Mouse (Mus musculus): ENCODE data around the gene Prss16.

Prss16 gene

DNA sequence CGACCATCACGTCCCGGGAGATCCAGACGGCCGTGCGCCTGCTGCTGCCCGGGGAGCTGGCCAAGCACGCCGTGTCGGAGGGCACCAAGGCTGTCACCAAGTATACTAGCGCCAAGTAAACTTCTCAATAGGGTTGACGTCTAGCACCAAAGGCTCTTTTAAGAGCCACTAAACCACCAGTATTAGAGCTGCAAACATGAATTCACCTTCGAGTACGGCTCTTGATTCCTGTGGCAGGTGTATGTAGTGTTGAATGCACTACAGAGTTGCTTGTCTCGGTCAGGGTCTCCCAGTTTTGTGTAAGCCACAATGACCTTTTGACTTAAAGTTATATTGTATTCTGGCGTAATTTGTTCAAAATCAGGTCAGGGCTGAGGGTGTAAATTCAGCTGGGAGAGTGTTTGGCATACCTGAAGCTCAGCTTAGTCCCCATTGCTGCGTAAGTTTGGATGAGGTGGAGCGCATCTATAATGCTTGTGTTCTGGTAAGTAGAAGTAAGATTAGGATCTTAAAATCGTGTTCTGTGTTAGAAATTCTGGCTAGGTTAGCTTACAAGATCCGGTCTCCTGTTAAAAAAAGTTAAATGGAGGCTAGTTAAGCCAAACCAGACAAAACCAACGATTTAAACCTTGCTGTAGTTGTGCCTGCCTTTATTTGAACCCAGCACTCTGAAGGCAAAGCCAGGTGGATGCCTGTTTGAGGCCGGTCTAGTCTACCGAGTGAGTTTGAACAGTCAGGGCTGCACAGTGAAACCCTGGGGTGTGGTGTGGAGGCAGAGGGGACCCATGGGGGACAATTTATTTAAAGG is 26.8 kb upstream of the Prss16 start:
- DNase-seq (ENCODE audit: extremely low spot score, low spot score), result peak; percentile 63

DNA sequence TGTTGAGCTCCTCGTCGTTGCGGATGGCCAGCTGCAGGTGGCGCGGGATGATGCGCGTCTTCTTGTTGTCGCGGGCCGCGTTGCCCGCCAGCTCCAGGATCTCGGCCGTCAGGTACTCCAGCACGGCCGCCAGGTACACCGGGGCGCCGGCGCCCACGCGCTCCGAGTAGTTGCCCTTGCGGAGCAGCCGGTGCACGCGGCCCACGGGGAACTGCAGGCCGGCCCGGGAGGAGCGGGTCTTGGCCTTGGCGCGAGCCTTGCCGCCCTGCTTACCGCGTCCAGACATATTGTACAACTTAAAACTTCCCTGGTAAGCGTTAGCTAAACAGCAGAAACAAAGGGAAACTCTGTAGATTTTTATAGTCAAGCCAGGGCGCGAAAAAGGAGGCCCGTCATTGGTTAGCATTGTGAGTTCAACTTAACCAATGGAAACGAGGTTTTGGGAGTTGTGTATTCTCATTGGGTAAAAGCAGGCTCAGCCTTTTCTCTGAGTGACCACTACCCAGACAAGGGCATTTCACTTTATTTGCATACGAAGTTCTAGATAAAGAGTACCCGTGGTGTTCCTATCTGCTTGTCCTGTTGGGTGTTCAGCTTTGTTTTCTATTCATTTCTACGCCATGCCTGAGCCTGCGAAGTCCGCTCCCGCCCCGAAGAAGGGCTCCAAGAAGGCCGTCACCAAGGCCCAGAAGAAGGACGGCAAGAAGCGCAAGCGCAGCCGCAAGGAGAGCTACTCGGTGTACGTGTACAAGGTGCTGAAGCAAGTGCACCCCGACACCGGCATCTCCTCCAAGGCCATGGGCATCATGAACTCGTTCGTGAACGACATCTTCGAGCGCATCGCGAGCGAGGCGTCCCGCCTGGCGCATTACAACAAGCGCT is 26.0 kb upstream of the Prss16 start, which contains the start of the genes Hist1h2ah and Hist1h2bk:
TSS of gene Hist1h2ah (minus strand) at position 302 of the 882 bp plus-strand sequence.
TSS of gene Hist1h2bk (plus strand) at position 604 of the 882 bp plus-strand sequence.
- peak; percentile 82 for DNase-seq (ENCODE audit: extremely low spot score, low spot score)

DNA sequence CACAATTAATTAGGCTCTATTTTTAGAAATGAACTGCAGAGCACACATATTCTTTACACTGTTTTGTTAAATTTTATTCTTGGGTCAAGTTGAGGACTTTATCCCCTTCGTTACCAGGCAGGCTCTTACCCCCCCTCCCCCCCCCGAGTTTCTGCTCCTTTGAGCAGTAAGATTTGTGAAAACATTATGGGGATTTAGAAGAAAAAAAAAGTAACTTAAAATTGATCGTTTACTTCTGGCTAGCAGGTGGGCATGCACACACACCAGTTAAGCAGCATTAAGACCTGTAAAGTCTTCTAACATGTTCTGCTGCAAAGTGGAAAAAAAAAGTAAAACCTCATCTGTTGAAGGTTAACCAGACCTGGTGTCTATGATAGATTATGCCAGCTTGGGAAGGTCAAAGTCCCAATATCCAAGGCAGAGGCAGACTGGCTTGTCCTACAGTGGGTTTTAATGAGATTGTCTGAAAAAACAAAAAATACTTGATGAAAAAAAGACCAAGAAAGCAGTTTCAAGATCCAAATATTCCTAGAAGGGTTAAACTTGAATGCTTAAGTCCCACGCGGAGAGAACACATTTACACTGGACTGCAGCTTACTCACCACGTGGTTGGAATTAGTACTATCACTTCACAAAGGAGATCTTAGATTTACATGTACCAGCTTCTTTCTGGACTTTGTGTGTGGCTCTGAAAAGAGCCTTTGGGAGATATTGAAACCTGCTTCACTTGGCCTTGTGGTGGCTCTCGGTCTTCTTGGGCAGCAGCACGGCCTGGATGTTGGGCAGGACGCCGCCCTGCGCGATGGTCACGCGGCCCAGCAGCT is 25.1 kb upstream of the Prss16 start:
- DNase-seq (ENCODE audit: extremely low spot score, low spot score), result no peak

DNA sequence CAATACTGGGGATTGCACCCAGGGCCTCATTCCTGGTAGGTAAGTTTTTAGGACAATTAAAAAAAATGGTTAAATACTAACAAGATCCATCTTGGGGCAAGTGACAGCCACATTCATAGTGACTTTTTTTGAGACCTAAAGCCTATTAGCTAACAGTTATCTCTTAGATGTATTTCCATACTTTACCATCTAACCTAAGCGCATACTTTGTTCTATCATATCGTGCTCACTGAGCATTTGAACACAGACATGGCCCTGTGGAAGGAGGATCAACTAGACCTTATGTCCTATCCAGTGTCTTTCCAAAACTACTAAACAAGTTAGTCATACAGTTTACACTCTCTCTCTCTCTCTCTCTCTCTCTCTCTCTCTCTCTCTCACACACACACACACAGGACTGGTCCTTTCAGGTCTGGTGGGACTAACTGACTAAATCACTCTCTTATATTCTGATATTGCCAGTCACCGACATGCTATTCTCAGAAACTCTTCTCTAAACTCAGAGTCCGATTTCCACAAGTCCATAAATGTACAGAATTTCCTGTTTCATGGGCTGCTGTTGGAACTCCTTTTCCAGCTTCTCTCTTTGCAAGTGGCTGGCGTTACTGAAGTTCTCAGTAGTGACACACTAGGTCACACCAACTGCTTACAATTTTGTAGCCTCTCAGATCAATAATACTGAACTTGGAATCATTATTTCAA is 24.4 kb upstream of the Prss16 start:
- DNase-seq (ENCODE audit: extremely low spot score, low spot score), result no peak

DNA sequence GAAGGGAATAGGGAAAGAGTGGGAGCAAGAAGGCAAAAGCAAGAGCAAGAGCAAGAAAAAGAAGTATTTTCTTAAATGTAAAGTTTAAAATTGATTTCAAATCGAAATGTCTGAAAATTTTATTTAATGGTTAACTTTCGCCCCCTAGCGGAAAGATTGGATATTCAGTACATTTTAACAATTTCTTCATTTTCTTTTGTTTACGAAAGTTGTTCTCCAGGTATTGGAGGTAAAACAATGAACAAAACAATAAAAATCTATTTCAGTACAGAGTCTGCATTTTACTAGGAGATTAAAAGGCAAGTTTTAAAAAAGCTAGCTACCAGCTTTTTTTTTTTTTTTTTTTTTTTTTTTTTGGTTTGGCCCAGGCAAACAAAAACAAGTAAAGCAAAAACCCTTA is 21.0 kb upstream of the Prss16 start:
- no peak for DNase-seq (ENCODE audit: extremely low spot score, low spot score)

DNA sequence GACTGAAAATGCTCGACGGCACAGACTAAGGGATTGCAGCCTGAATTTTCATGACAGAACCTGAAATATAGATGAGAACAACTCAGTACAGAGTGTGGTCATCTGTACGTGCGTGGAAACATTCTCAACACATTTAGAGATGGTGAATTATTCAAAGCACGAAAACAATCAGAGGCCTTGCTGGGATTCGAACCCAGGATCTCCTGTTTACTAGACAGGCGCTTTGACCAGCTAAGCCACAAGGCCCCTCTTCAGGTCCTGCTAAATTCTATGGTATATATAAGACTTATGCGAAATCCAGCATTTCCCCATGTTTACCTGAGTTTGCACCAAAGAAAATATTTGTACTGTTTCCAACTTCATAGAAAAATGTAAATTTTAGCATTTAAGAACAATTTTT is 20.4 kb upstream of the Prss16 start:
- DNase-seq (ENCODE audit: extremely low spot score, low spot score), result no peak

DNA sequence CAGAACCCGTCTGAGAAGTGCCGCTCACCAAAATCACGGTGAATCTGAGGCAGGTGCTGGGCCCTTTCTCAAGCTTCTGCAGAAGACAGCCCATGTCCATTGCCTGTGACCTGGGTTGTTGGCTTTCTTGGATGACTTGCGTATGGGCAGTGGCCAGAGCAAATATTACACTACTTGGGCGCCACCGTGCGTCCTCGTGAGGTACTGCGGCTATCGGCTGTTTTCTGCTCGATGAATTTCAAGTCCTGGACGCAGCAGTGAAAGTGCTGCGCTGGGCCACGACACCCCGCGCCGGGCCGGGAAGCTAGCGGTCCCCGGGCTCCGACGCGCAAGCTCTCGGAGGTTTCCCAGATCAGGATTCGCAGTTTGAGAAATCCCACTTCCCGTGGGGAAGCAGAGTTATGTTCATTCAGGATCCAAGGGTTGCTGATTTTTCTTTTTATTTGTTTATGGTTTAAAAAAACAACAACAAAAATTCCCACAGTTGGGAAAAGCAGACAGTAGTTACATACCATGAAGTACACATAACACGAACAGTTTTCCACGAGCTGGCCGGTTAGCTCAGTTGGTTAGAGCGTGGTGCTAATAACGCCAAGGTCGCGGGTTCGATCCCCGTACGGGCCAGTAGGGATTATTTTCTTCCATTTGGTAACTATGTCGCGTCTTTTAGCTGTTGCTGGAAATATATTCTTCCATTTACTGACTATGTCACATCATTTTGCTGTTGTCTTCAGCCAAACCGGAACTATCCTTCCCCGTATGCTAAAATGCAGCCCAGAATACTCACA is 19.3 kb upstream of the Prss16 start:
- peak; percentile 97 for DNase-seq (ENCODE audit: extremely low spot score, low spot score)

DNA sequence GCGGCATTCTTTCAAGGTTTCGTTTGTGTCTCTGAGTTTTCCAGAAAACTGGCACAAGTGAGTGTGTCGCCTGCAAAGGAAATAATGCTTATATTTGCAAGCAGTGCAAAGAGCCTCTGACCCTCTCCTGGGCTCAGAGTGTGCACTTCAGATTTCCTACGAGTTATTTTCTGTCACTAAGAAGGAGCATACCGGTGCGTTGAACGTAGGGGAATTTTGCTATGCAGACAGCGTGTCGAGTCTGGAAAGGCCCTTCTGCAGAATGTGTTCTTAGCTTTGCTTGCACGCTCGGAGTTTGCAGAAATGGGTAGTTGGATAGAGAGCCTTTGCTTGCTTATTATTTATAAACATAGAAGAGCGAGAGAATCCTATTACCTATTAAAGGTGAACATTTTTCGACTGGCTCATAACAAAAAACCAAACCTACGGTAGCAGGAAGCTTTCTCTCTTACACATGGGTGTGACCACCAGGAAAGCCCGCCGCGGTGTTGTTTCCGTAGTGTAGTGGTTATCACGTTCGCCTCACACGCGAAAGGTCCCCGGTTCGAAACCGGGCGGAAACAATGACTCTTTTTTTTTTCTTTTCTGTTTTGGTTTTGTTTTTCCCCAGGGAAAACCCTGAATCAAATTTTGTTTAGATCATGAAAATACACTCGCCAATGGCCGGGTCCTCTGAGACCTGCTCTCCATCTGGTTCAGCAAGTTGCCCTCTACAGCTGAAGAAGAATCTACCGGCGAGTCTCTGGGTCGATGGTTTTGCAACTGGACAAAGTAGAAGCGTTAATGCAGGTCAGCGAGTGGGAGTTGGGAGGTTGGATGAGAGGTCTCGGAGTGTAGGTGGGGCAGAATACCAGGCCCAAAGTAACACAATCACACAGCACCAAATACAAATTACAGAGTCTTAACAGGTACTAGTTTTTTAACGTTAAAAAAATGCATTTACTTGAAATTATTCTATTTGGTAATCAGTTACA is 16.8 kb upstream of the Prss16 start:
- DNase-seq (ENCODE audit: extremely low spot score, low spot score), result peak; percentile 94

DNA sequence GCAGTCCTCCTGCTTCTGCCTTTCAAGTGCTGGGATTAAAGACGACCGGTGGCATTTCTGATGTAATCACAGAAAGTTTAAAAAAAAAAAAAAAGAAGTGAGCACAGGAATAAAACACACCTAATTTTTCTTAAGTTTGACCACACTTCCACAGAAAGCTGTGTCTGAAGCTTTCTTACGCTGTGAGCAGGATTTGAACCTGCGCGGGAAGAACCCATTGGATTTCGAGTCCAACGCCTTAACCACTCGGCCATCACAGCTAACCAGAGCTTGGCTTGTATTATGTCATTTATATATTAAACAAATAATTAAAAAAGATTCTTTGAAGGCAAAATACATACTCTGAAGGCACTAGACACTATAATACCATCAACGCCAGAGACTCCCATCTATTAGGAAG is 12.7 kb upstream of the Prss16 start:
- DNase-seq (ENCODE audit: extremely low spot score, low spot score), result peak; percentile 82

DNA sequence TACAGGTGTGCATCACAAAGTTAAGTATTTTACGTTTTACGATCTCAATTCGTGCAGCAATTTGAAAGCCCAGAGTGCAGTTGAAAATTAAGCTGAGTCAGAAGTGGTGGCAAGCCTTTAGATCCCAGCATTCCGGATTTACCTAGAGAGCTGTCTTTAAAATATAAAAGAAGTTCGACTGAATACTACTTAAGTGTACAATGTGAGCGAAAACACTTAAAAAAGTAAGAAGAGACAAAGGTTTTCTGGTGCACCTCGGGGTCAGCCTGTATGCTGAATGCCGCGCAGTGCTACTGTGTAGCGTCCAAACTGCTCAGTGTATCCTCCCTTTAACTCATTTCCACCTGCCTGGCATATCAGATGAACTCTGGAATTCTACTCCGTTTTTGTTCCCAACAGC is 12.0 kb upstream of the Prss16 start:
- no peak for DNase-seq (ENCODE audit: extremely low spot score, low spot score)

DNA sequence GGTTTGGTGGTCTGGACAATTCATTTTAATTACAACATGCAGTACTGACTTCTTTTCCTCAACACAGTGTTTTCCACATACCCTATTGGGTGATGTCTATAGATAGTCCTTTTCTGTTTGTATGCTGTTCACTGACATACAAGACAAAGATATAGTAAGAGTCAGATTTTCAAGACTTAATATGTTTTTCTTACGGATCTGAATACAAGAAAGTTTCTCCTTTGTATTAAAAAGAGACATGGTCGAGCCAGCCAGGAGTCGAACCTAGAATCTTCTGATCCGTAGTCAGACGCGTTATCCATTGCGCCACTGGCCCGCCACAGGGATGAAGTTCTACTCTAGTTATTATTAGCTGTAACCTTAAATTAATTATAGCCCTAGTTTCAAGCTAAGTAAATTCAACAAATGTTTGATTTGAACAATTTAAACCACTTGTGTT is 11.4 kb upstream of the Prss16 start:
- DNase-seq (ENCODE audit: extremely low spot score, low spot score), result peak; percentile 60

DNA sequence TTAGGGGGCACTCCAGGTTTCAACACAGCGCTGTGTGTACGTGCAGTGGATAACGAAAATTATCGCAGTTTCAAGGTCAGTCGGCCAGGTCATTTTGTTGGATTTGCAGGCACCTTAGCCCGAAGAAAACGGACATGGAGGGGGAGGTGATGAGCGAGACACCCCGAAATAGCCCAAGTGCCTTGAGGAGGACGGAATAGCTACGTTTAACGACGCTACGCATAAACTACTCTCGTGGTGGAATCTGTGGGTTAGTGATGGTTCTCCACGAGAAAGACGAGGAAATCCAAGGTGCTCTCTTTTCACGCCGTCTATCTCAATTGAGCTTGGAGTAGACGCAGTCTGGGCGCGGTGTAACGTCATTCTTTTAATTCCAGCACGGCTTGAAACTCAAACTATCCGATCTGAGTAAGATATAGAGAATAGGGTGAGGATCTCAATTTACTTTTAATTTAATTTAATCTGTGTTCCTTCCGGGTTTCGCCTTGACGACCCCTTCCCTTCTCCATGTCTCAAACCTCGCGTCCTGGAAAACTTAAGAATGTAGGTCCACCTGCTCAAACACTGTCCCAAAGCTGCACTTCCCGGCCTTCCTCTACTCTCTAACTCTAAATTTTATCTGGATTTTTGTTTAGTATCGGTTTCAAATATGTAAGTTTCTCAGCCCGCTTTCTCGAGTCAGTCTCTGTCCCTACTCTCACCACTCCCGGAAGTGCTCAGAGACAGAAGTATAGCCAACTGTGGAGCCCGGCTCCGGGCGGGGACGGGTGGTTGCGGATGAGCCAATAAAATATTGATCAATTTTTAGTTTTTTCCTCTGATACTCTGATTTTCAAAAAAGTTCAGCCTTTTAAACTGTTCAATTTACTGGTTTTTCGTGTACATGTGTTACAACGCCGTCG is 10.6 kb upstream of the Prss16 start:
- DNase-seq (ENCODE audit: extremely low spot score, low spot score), result peak; percentile 51

DNA sequence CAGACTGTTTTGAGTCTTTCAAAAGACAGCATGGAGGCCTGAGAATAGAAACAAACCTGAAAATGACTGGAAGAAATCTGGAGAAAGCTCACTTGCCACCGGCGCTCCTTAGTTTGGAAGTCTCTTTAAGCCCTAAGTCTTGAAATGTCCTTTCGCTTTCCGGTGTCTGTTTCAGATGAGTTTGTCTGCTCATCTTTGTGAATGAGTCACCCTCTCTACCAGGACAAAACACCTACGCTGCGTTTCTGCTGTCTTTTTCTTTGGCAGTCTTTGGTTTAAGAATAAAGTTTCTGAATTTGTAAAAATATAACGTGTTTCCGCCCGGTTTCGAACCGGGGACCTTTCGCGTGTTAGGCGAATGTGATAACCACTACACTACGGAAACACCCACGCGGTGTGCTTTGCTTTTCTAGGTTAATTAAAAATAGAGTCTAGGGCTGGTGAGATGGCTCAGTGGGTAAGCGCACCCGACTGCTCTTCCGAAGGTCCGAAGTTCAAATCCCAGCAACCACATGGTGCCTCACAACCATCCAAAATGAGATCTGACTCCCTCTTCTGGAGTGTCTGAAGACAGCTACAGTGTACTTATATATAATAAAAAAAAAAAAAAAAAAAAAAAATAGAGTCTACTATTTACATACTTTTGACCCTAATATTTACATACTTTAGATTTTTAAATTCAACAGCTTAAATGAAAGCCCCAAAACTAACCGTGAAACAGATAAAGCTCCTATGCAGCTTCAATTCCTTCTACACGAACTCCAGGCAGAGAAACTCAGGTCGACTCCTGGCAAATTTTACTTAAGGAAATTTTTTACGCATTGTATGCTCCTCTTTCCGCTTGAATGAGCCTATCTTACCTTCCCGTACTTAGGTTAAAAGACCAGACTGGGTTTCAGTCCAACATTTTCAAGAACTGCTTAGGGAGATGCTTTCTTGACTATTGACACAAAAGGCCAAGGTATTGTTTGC is 6.2 kb upstream of the Prss16 start:
- peak; percentile 90 for DNase-seq (ENCODE audit: extremely low spot score, low spot score)

DNA sequence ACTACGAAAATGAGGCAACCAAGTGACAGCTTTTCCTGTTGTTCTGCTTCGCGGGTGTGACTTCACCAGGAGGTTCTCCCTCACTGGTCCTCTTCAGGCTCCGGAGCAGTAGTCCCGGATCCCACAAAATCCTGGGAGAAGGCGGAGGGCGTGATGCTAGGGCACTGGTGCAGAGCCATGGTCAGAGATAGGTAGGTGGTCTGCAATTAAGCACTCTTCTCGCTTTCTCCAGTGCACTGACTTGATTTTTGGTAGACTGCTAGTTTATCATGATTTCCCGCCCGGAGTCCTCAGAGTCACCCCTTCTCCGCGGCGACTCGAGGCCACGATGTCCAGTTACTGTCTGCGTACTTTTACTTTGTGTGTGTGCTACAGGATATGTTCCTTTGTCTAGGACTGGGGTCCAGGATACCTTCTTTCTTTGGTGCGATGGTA is 4.9 kb upstream of the Prss16 start:
- peak; percentile 51 for DNase-seq (ENCODE audit: extremely low spot score, low spot score)

DNA sequence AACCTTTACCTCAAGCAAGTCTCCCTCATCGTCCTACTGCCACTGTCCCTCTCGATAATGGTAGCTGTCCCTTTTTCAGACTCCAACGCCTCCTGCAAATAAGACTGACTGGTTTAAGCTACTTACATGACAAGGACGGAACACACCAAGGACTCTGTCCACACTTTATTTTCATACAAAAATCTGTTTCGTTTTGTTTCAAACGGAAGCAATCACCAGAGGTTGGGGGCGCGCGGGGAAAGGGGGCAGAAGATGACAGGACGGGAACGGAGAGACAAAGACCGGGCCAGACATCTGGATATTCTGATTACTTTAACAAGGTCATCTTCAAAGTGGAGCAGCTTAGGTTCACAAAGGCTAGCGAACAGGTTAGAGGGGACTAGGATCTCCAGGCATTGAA is 4.2 kb upstream of the Prss16 start:
- DNase-seq (ENCODE audit: extremely low spot score, low spot score), result peak; percentile 53

DNA sequence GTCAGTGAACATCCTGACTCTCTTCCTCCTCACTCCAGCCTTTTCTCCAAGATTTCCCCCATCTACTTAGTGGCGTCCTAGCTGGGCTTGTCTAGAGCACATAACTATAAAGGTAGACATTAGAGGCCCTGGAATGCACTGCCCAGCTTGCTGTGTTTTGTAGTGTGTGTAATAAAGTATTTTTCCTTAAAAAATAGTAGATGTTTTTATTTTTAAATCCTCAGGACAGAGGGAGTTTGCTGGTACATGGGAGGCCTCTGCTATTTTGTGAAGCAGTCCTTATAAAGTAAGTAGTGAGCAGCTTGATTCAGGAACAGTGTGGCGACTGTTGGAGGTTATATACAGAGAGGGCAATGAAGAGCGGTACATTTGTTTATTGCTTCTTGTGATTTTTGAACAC is 835 bp downstream of the Prss16 start:
- no peak for DNase-seq (ENCODE audit: extremely low spot score, low spot score)

DNA sequence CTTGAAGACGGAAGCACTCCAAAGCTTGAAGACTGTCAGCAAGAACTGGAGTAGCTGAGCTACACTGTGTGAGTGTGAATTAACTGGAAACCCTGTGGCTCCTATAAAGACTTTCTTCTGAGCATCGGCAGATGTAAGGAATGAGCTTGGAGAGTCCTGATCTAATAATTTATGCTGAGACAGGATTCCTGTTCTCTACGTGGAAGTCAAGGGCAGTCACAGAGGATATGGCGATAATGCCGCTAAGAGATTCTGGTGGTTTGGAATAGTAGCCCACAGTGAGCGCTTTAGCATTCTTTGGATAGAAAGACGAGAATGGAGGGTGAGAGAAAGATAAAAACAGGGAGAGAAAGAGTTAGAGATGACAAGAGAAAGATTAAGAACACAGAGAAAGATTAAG is 1.7 kb downstream of the Prss16 start:
- no peak for DNase-seq (ENCODE audit: extremely low spot score, low spot score)

Data from neural tube, embryonic 10.5 days (tissue).